Mouse (Mus musculus): ENCODE results near the gene Cavin1. TPM values are rescaled to one million over a fixed set of nuclear protein-coding genes. Genes with fewer than 3 reads are reported as not detected.
"Not testable (repeated sequence)": the region's sequence is repeated elsewhere in the genome, so short reads cannot be mapped to it uniquely, and the experiment has no call there.

Cavin1 gene
- 8.0 and 16.3 TPM in 2 replicates for polyA plus RNA-seq (2014; fragmentation: Nextera tagmentation; extraction: Ambion mirVana)

DNA sequence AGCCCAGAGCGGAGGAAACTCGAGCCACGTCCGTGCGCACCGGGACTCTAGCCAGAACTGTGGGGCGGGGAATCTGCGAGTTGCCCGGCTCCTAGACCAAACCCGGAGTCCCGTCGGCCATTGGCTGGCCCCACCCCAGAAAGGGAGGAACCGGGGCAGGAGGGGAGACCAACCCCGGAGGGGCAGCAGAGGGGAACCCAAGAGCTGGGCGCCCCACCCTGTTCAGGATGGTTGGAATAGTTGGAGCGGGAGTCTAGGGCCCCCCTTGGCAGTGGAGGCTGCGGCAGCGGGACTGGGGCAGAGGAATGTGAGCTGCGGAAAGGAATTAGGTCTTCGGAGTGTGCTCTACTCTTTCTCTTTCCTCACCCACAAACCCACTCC is at the start of gene Cavin1:
Gene Cavin1 (minus strand): TSS at position 331 of the 381 bp plus-strand sequence.
- Histone ChIP-seq H3K9me3 (ENCODE audit: control insufficient read depth, low read length) (no peaks in the 10 kb centered on the region), H3K4me3 (replicated peaks; ENCODE audit: low read depth, low read length) (peak within 1 kb of the TSS; percentile 30), H3K4me2 (ENCODE audit: low read length) (peak within 1 kb of the TSS; percentile 49), H3K27ac (replicated peaks; ENCODE audit: low read depth, low read length) (no peak within 1 kb of the TSS), H3K4me1 (ENCODE audit: control insufficient read depth, insufficient read depth, low read length) (0 out of 2 replicates have a peak, but pooled peaks cover 2% of the 10 kb centered on the region), H3K9ac (replicated peaks; ENCODE audit: low read length) (peak within 1 kb of the TSS; percentile 26; the same call in 1 of the 2 replicates), H3K27me3 (ENCODE audit: control insufficient read depth, insufficient read depth, low read length) (peaks cover 48% of the 10 kb centered on the region), H3K36me3 (ENCODE audit: control insufficient read depth, insufficient read depth, low read length) (no peaks in the 10 kb centered on the region)
- 2% methylated on average over 20 of the region's 20 CpGs for WGBS
- DNase-seq (peak; percentile 53), ATAC-seq (ENCODE audit: low FRiP score, low TSS enrichment) (no peak)

GRCm38 (mm10) chr11:101011641-101012040 is 41.0 kb upstream of the Cavin1 start:
- peaks cover 28% of the 10 kb centered on the region for H3K36me3 ChIP-seq (ENCODE audit: control insufficient read depth, insufficient read depth, low read length)
- H3K4me3 ChIP-seq (replicated peaks; ENCODE audit: low read depth, low read length), result peak overlapping the region; percentile 83
- 76% methylated on average over 6 of the region's 6 CpGs for WGBS
- H3K9ac ChIP-seq (replicated peaks; ENCODE audit: low read length), result peak overlapping the region; percentile 83; the same call in 1 of the 2 replicates
- DNase-seq, result no peak
- no peak for ATAC-seq (ENCODE audit: low FRiP score, low TSS enrichment)
- no peaks in the 10 kb centered on the region for H3K9me3 ChIP-seq (ENCODE audit: control insufficient read depth, low read length)
- H3K27ac ChIP-seq (replicated peaks; ENCODE audit: low read depth, low read length), result no peak overlapping the region
- peak overlapping the region; percentile 76 for H3K4me2 ChIP-seq (ENCODE audit: low read length)
- H3K4me1 ChIP-seq (ENCODE audit: control insufficient read depth, insufficient read depth, low read length), result peaks cover 18% of the 10 kb centered on the region
- H3K27me3 ChIP-seq (ENCODE audit: control insufficient read depth, insufficient read depth, low read length), result no peaks in the 10 kb centered on the region

- 4% methylated on average over 29 of the region's 29 CpGs for WGBS
- no peaks in the 10 kb centered on the region for H3K27me3 ChIP-seq (ENCODE audit: control insufficient read depth, insufficient read depth, low read length)
- H3K9me3 ChIP-seq (ENCODE audit: control insufficient read depth, low read length), result no peaks in the 10 kb centered on the region
- H3K4me1 ChIP-seq (ENCODE audit: control insufficient read depth, insufficient read depth, low read length), result peaks cover 18% of the 10 kb centered on the region
- peak overlapping the region; percentile 90 for H3K27ac ChIP-seq (replicated peaks; ENCODE audit: low read depth, low read length)
- peak overlapping the region; percentile 83 for H3K4me3 ChIP-seq (replicated peaks; ENCODE audit: low read depth, low read length)
- peak overlapping the region; percentile 76 for H3K4me2 ChIP-seq (ENCODE audit: low read length)
- DNase-seq, result peak; percentile 75
- no peak for ATAC-seq (ENCODE audit: low FRiP score, low TSS enrichment)
- peak overlapping the region; percentile 83 for H3K9ac ChIP-seq (replicated peaks; ENCODE audit: low read length)
- H3K36me3 ChIP-seq (ENCODE audit: control insufficient read depth, insufficient read depth, low read length), result peaks cover 25% of the 10 kb centered on the region
Observed at GRCm38 (mm10) chr11:101009888-101010784, 39.4 kb upstream of the Cavin1 start.

DNA sequence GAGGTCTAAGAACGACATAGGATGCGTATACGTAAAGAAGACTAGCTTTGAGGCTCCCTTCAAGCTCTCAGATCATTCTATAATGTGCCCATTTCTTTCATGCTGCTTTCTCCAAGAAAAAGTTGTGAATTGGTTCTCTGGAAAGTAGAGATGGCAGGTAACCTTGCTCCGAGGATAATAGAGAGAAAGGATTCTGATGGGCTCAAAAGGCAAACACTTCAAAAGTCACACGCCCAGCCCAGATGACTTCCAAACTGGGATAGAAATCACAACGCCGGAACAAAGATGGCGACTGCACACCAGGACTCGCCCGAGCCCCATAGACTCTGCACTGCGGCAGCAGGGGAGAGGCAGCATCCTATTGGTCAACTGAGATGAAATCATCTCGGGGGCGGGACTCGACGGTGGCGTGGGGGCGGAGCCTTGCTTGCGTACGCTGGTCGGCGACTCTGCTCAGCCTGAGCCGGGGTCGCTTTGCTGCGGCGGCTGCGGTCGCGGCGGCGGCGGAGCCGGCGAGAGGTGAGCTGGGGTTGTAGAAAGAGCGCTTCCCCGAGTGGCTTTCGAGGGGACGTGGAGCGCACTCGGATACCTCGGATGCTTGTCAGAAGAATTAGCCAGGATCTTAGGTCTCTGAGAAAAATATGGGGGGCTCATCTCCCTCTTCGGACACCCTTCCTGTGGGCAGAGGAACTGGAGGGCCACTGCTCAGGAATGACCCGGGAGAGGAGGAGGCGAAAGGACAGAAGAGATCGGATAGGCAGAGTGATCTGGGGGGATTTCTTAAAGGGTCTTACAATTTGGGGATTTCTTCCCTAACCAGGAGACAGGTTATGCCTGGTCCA is 38.6 kb upstream of the Cavin1 start, which contains the start of gene Atp6v0a1:
Gene Atp6v0a1 (plus strand): TSS at position 407 of the 842 bp plus-strand sequence.
- peak; percentile 99 for DNase-seq
- Histone ChIP-seq H3K27ac (replicated peaks; ENCODE audit: low read depth, low read length) (peak within 1 kb of the TSS; percentile 90), H3K4me1 (ENCODE audit: control insufficient read depth, insufficient read depth, low read length) (peaks cover 18% of the 10 kb centered on the region), H3K4me2 (ENCODE audit: low read length) (peak within 1 kb of the TSS; percentile 76), H3K9ac (replicated peaks; ENCODE audit: low read length) (peak within 1 kb of the TSS; percentile 83), H3K36me3 (ENCODE audit: control insufficient read depth, insufficient read depth, low read length) (peaks cover 17% of the 10 kb centered on the region), H3K9me3 (ENCODE audit: control insufficient read depth, low read length) (no peaks in the 10 kb centered on the region), H3K4me3 (replicated peaks; ENCODE audit: low read depth, low read length) (peak within 1 kb of the TSS; percentile 83), H3K27me3 (ENCODE audit: control insufficient read depth, insufficient read depth, low read length) (no peaks in the 10 kb centered on the region)
- peak; percentile 100 for ATAC-seq (ENCODE audit: low FRiP score, low TSS enrichment)
- under 1% methylated on average over 44 of the region's 44 CpGs for WGBS

- peak overlapping the region; percentile 83; the same call in 1 of the 2 replicates for H3K9ac ChIP-seq (replicated peaks; ENCODE audit: low read length)
- H3K4me2 ChIP-seq (ENCODE audit: low read length), result peak overlapping the region; percentile 76
- H3K27me3 ChIP-seq (ENCODE audit: control insufficient read depth, insufficient read depth, low read length), result no peaks in the 10 kb centered on the region
- no peaks in the 10 kb centered on the region for H3K9me3 ChIP-seq (ENCODE audit: control insufficient read depth, low read length)
- peaks cover 18% of the 10 kb centered on the region for H3K4me1 ChIP-seq (ENCODE audit: control insufficient read depth, insufficient read depth, low read length)
- ATAC-seq (ENCODE audit: low FRiP score, low TSS enrichment) (0 out of 2 replicates have a peak, but pooled peaks have one; percentile 38), DNase-seq (peak; percentile 45)
- peak overlapping the region; percentile 90 for H3K27ac ChIP-seq (replicated peaks; ENCODE audit: low read depth, low read length)
- 53% methylated on average over 14 of the region's 14 CpGs for WGBS
- H3K4me3 ChIP-seq (replicated peaks; ENCODE audit: low read depth, low read length), result peak overlapping the region; percentile 83
- peaks cover 9% of the 10 kb centered on the region for H3K36me3 ChIP-seq (ENCODE audit: control insufficient read depth, insufficient read depth, low read length)
Observed at GRCm38 (mm10) chr11:101008206-101009045, 37.7 kb upstream of the Cavin1 start.

DNA sequence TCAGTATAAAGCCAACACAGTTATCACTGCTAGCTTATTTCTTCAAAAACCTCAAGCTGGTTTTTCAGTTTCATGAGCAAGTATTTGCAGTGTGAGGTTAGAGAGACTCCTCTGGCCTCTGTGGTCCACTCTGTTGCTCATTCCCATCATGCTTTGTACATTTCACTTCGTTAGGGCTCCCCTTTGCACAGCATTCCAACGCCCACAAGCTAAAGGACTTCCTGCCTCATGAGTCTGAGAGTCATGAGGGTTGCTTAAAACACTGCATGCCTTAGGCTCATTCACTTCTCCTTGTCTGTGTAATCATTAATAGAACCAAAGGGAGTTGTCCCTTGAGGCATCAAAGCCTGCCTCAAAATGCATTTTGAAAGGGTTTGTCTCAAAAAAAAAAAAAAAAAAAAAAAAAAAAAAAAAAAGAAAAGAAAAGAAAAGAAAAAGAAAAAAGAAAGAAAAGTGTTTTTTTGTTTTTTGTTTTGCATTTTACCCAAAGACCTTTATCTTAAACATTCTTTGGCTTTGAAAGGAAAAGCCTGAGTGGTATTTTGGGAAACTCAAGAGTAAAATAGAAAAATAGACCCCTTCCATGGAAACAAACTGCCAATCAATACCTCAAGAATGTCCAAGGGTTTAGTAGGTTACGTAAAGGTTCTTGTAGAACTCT is 32.5 kb upstream of the Cavin1 start:
- no peaks in the 10 kb centered on the region; the same call in 1 of the 2 replicates for H3K4me1 ChIP-seq (ENCODE audit: control insufficient read depth, insufficient read depth, low read length)
- no peak overlapping the region for H3K27ac ChIP-seq (replicated peaks; ENCODE audit: low read depth, low read length)
- 56% methylated on average over 3 of the region's 3 CpGs for WGBS
- ATAC-seq (ENCODE audit: low FRiP score, low TSS enrichment), result no peak
- no peak overlapping the region for H3K9ac ChIP-seq (replicated peaks; ENCODE audit: low read length)
- no peaks in the 10 kb centered on the region for H3K36me3 ChIP-seq (ENCODE audit: control insufficient read depth, insufficient read depth, low read length)
- DNase-seq, result no peak
- no peak overlapping the region for H3K4me2 ChIP-seq (ENCODE audit: low read length)
- H3K4me3 ChIP-seq (replicated peaks; ENCODE audit: low read depth, low read length), result no peak overlapping the region
- no peaks in the 10 kb centered on the region for H3K27me3 ChIP-seq (ENCODE audit: control insufficient read depth, insufficient read depth, low read length)
- no peaks in the 10 kb centered on the region for H3K9me3 ChIP-seq (ENCODE audit: control insufficient read depth, low read length)

GRCm38 (mm10) chr11:101001875-101002552 is 31.3 kb upstream of the Cavin1 start:
- 78% methylated on average over 5 of the region's 6 CpGs for WGBS
- not testable (repeated sequence) for H3K9ac ChIP-seq (replicated peaks; ENCODE audit: low read length); H3K4me3 ChIP-seq (replicated peaks; ENCODE audit: low read depth, low read length); H3K27ac ChIP-seq (replicated peaks; ENCODE audit: low read depth, low read length); H3K27me3 ChIP-seq (ENCODE audit: control insufficient read depth, insufficient read depth, low read length); H3K36me3 ChIP-seq (ENCODE audit: control insufficient read depth, insufficient read depth, low read length); ATAC-seq (ENCODE audit: low FRiP score, low TSS enrichment); H3K4me1 ChIP-seq (ENCODE audit: control insufficient read depth, insufficient read depth, low read length); H3K4me2 ChIP-seq (ENCODE audit: low read length); H3K9me3 ChIP-seq (ENCODE audit: control insufficient read depth, low read length); DNase-seq

Data from midbrain, embryonic 14.5 days (tissue).